Mouse (Mus musculus) right cerebral cortex, postnatal 14 days (tissue): ENCODE results near the gene Srf.

Source experiments
- DNase-seq: peaks from one replicate; pipeline ENCODE4 v3.0.0; 2022

Gene Srf

GRCm38 (mm10) chr17:46554977-46555672, 850 bp downstream of the Srf start:
- DNase-seq = peak; percentile 41

- DNase-seq = no peak
These were observed 1.4 kb downstream of the Srf start for GRCm38 (mm10) chr17:46554646-46554976.

GRCm38 (mm10) chr17:46553926-46554325, 2.0 kb downstream of the Srf start:
- no peak for DNase-seq

GRCm38 (mm10) chr17:46553469-46553868, 2.5 kb downstream of the Srf start:
- no peak for DNase-seq

- peak; percentile 84 for DNase-seq
These were observed 3.0 kb downstream of the Srf start for GRCm38 (mm10) chr17:46552841-46553423.

- DNase-seq = no peak
These were observed 3.8 kb downstream of the Srf start for GRCm38 (mm10) chr17:46552151-46552550.

GRCm38 (mm10) chr17:46551369-46551768, 4.6 kb downstream of the Srf start:
- DNase-seq = no peak

GRCm38 (mm10) chr17:46550904-46551303, 5.1 kb downstream of the Srf start:
- DNase-seq = no peak

- DNase-seq = no peak
These were observed 6.3 kb downstream of the Srf start for GRCm38 (mm10) chr17:46549642-46550041.

GRCm38 (mm10) chr17:46549193-46549592, 6.8 kb downstream of the Srf start:
- peak; percentile 67 for DNase-seq

GRCm38 (mm10) chr17:46548741-46549140, 7.2 kb downstream of the Srf start:
- DNase-seq = no peak

- DNase-seq = no peak
These were observed 8.1 kb downstream of the Srf start for GRCm38 (mm10) chr17:46547923-46548322.

- no peak for DNase-seq
These were observed 9.0 kb downstream of the Srf start for GRCm38 (mm10) chr17:46546995-46547394.

GRCm38 (mm10) chr17:46546591-46546990, 9.4 kb downstream of the Srf start:
- no peak for DNase-seq

- peak; percentile 89 for DNase-seq
These were observed 10.0 kb downstream of the Srf start, which contains the start of gene Cul9 for GRCm38 (mm10) chr17:46545813-46546564. Gene Cul9, minus strand, starts transcription at chr17:46546388.

- no peak for DNase-seq
These were observed 12.3 kb downstream of the Srf start for GRCm38 (mm10) chr17:46543661-46544060.

GRCm38 (mm10) chr17:46525579-46526307, 30.2 kb downstream of the Srf start:
- DNase-seq = peak; percentile 74

- no peak for DNase-seq
These were observed 30.9 kb downstream of the Srf start for GRCm38 (mm10) chr17:46525065-46525464.

GRCm38 (mm10) chr17:46521963-46522668, 33.9 kb downstream of the Srf start:
- no peak for DNase-seq

- no peak for DNase-seq
These were observed 34.8 kb downstream of the Srf start for GRCm38 (mm10) chr17:46521174-46521573.

GRCm38 (mm10) chr17:46520385-46520979, 35.5 kb downstream of the Srf start:
- DNase-seq = no peak

- no peak for DNase-seq
These were observed 36.0 kb downstream of the Srf start for GRCm38 (mm10) chr17:46519971-46520370.
